Mouse (Mus musculus) liver, embryonic 11.5 days (tissue): ENCODE data around the gene Tmed8. TPM values are rescaled to one million over a fixed set of nuclear protein-coding genes. Genes with fewer than 3 reads are reported as not detected.

Source experiments
- ATAC-seq: fragments of 200-750 bp; cut with Nextera tagmentation; replicated peaks from 2 replicates; pipeline ENCODE4 v1.8.0; 2017; ENCODE audit warnings: moderate number of reproducible peaks, mild to moderate bottlenecking, moderate TSS enrichment, moderate library complexity; ENCODE audit not compliant: low FRiP score
- DNase-seq: peaks from one replicate; pipeline ENCODE4 v3.0.0-alpha.2; 2017; ENCODE audit warnings: low spot score
- H3K27ac ChIP-seq: fragments of 300-500 bp; sonication (generic); 2 replicates; pipeline ENCODE4 v1.5.1; 2014; ENCODE audit warnings: mild to moderate bottlenecking, low read depth, low read length, control low read depth
- H3K27me3 ChIP-seq: fragments of 300-500 bp; sonication (generic); replicated peaks from 2 replicates; pipeline ENCODE4 v1.6.1; 2014; ENCODE audit warnings: low read length, mixed read lengths; ENCODE audit not compliant: control insufficient read depth, insufficient read depth
- H3K36me3 ChIP-seq: fragments of 300-500 bp; sonication (generic); 2 replicates; pipeline ENCODE4 v1.6.1; 2014; ENCODE audit warnings: mild to moderate bottlenecking, low read length, moderate library complexity, mixed read lengths; ENCODE audit not compliant: control insufficient read depth, insufficient read depth
- H3K4me1 ChIP-seq: fragments of 300-500 bp; sonication (generic); replicated peaks from 2 replicates; pipeline ENCODE4 v1.6.1; 2014; ENCODE audit warnings: low read length, mixed read lengths; ENCODE audit not compliant: control insufficient read depth, insufficient read depth
- H3K4me2 ChIP-seq: fragments of 300-500 bp; sonication (generic); 2 replicates; pipeline ENCODE4 v1.6.1; 2014; ENCODE audit warnings: mild to moderate bottlenecking, control low read depth, moderate library complexity
- H3K4me3 ChIP-seq: fragments of 300-500 bp; sonication (generic); 2 replicates; pipeline ENCODE4 v1.5.1; 2014; ENCODE audit warnings: low read depth, low read length, control low read depth
- H3K9ac ChIP-seq: fragments of 300-500 bp; sonication (generic); 2 replicates; pipeline ENCODE4 v1.6.1; 2014; ENCODE audit warnings: low read depth, low read length, control low read depth
- H3K9me3 ChIP-seq: fragments of 300-500 bp; sonication (generic); 2 replicates; pipeline ENCODE4 v1.6.1; 2016; ENCODE audit warnings: low read length, inconsistent platforms, mixed read lengths; ENCODE audit not compliant: control insufficient read depth
- WGBS: fragments of 180-500 bp; shearing (Covaris S2); extraction: QIAGEN DNeasy Blood & Tissue Kit; methylation state at CpG from one replicate; pipeline ENCODE4 v1.1.7; 2014; 5-methylcytosine and 5-hydroxymethylcytosine counted together
- polyA plus RNA-seq: library from polyadenylated mRNA; unstranded; fragments of >200 nt; fragmentation: Nextera tagmentation; extraction: Ambion mirVana; gene quantifications from 2 replicates; pipeline ENCODE4 v1.2.1, GENCODE M21; 2014

Gene Tmed8
- polyA plus RNA-seq, 1 experiment from 2014 or later = 2.0 TPM

GRCm38 (mm10) chr12:87149471-87149870 lies 50.8 kb downstream of the Tmed8 start:
- Histone ChIP-seq H3K4me3 (no peak overlapping the region), H3K9ac (no peak overlapping the region), H3K4me2 (no peak overlapping the region), H3K9me3 (0 out of 2 replicates have a peak, but pooled peaks cover 4% of the 10 kb centered on the region), H3K4me1 (peaks cover 6% of the 10 kb centered on the region), H3K27ac (no peak overlapping the region), H3K36me3 (peaks cover 4% of the 10 kb centered on the region), H3K27me3 (no peaks in the 10 kb centered on the region)
- DNase-seq (no peak), ATAC-seq (no peak)
- WGBS = 92% methylated on average over 5 of the region's 5 CpGs

- peak overlapping the region; percentile 88 for H3K9ac ChIP-seq
- peaks cover 6% of the 10 kb centered on the region for H3K4me1 ChIP-seq
- 0 out of 2 replicates have a peak, but pooled peaks cover 4% of the 10 kb centered on the region for H3K9me3 ChIP-seq
- no peaks in the 10 kb centered on the region for H3K27me3 ChIP-seq
- H3K4me3 ChIP-seq = peak overlapping the region; percentile 73
- peaks cover 4% of the 10 kb centered on the region for H3K36me3 ChIP-seq
- H3K4me2 ChIP-seq = peak overlapping the region; percentile 69
- H3K27ac ChIP-seq = peak overlapping the region; percentile 90
- DNase-seq (no peak), ATAC-seq (no peak)
- WGBS = 17% methylated on average over 15 of the region's 15 CpGs
Observed at GRCm38 (mm10) chr12:87148136-87148535, 52.1 kb downstream of the Tmed8 start.

- H3K4me1 ChIP-seq = peaks cover 6% of the 10 kb centered on the region
- ATAC-seq (peak; percentile 97), DNase-seq (peak; percentile 91)
- peaks cover 4% of the 10 kb centered on the region for H3K36me3 ChIP-seq
- H3K9ac ChIP-seq = peak within 1 kb of the TSS; percentile 88
- H3K27me3 ChIP-seq = no peaks in the 10 kb centered on the region
- H3K9me3 ChIP-seq = 0 out of 2 replicates have a peak, but pooled peaks cover 4% of the 10 kb centered on the region
- H3K4me2 ChIP-seq = peak within 1 kb of the TSS; percentile 69
- peak within 1 kb of the TSS; percentile 73 for H3K4me3 ChIP-seq
- WGBS = under 1% methylated on average over 60 of the region's 61 CpGs
- peak within 1 kb of the TSS; percentile 90 for H3K27ac ChIP-seq
Observed at GRCm38 (mm10) chr12:87147395-87148089, 52.7 kb downstream of the Tmed8 start, which contains the start of gene Pomt2. Pomt2 (minus strand) TSS chr12:87147968.

- peak; percentile 85 for ATAC-seq
- H3K4me3 ChIP-seq = peak within 1 kb of the TSS; percentile 73
- under 1% methylated on average over 27 of the region's 27 CpGs for WGBS
- DNase-seq = peak; percentile 81
- H3K4me1 ChIP-seq = peaks cover 6% of the 10 kb centered on the region
- H3K9ac ChIP-seq = peak within 1 kb of the TSS; percentile 88
- H3K27me3 ChIP-seq = no peaks in the 10 kb centered on the region
- peak within 1 kb of the TSS; percentile 69 for H3K4me2 ChIP-seq
- H3K27ac ChIP-seq = peak within 1 kb of the TSS; percentile 90
- peaks cover 4% of the 10 kb centered on the region for H3K36me3 ChIP-seq
- 0 out of 2 replicates have a peak, but pooled peaks cover 4% of the 10 kb centered on the region for H3K9me3 ChIP-seq
Observed at GRCm38 (mm10) chr12:87146966-87147365, 53.3 kb downstream of the Tmed8 start, which contains the start of gene Gstz1. Gstz1 (plus strand) TSS chr12:87147165.

GRCm38 (mm10) chr12:87142156-87142555 lies 58.1 kb downstream of the Tmed8 start:
- H3K36me3 ChIP-seq = no peaks in the 10 kb centered on the region
- 58% methylated on average over 2 of the region's 2 CpGs for WGBS
- H3K27ac ChIP-seq = no peak overlapping the region
- no peaks in the 10 kb centered on the region for H3K4me1 ChIP-seq
- ATAC-seq = no peak
- H3K9ac ChIP-seq = no peak overlapping the region
- H3K4me3 ChIP-seq = no peak overlapping the region
- no peaks in the 10 kb centered on the region for H3K27me3 ChIP-seq
- DNase-seq = no peak
- no peaks in the 10 kb centered on the region for H3K9me3 ChIP-seq
- no peak overlapping the region for H3K4me2 ChIP-seq

GRCm38 (mm10) chr12:87138768-87139167 lies 61.5 kb downstream of the Tmed8 start:
- ATAC-seq (no peak), DNase-seq (no peak)
- H3K27me3 ChIP-seq = no peaks in the 10 kb centered on the region
- no peak overlapping the region for H3K4me3 ChIP-seq
- H3K27ac ChIP-seq = no peak overlapping the region
- H3K9ac ChIP-seq = no peak overlapping the region
- H3K36me3 ChIP-seq = no peaks in the 10 kb centered on the region
- H3K4me2 ChIP-seq = no peak overlapping the region
- no peaks in the 10 kb centered on the region for H3K9me3 ChIP-seq
- WGBS = 77% methylated on average over 2 of the region's 2 CpGs
- no peaks in the 10 kb centered on the region for H3K4me1 ChIP-seq

GRCm38 (mm10) chr12:87138342-87138701 lies 61.9 kb downstream of the Tmed8 start:
- no peak overlapping the region for H3K4me3 ChIP-seq
- no peak for DNase-seq
- H3K9me3 ChIP-seq = no peaks in the 10 kb centered on the region
- H3K36me3 ChIP-seq = no peaks in the 10 kb centered on the region
- no peaks in the 10 kb centered on the region for H3K4me1 ChIP-seq
- H3K4me2 ChIP-seq = no peak overlapping the region
- H3K27ac ChIP-seq = no peak overlapping the region
- 93% methylated on average over 2 of the region's 2 CpGs for WGBS
- H3K9ac ChIP-seq = no peak overlapping the region
- H3K27me3 ChIP-seq = no peaks in the 10 kb centered on the region
- no peak for ATAC-seq

- H3K27me3 ChIP-seq = no peaks in the 10 kb centered on the region
- no peak overlapping the region for H3K4me3 ChIP-seq
- peaks cover under 1% of the 10 kb centered on the region; the same call in 1 of the 2 replicates for H3K4me1 ChIP-seq
- H3K4me2 ChIP-seq = no peak overlapping the region
- 82% methylated on average over 15 of the region's 15 CpGs for WGBS
- no peaks in the 10 kb centered on the region for H3K36me3 ChIP-seq
- H3K27ac ChIP-seq = no peak overlapping the region
- no peaks in the 10 kb centered on the region for H3K9me3 ChIP-seq
- DNase-seq = no peak
- H3K9ac ChIP-seq = no peak overlapping the region
- ATAC-seq = no peak
Observed at GRCm38 (mm10) chr12:87137439-87138341, 62.6 kb downstream of the Tmed8 start.
